Mouse (Mus musculus) liver, embryonic 14.5 days (tissue): ENCODE measurements around the gene Pld6. TPM values are rescaled to one million over a fixed set of nuclear protein-coding genes. Genes with fewer than 3 reads are reported as not detected.

Experiments used
- ATAC-seq: fragments of 200-750 bp; cut with Nextera tagmentation; 2 replicates; pipeline ENCODE4 v1.8.0; 2017; ENCODE audit warnings: moderate number of reproducible peaks, mild to moderate bottlenecking, moderate library complexity; ENCODE audit not compliant: insufficient read depth
- DNase-seq, 3 experiments: peaks; one replicate each; pipeline ENCODE4 v3.0.0-alpha.2; 2012 to 2013; ENCODE audit warnings: low read depth in 3 of 3, low spot score in 3 of 3
- H3K27ac ChIP-seq: fragments of 300-500 bp; sonication (generic); 2 replicates; pipeline ENCODE4 v1.5.1; 2014; ENCODE audit warnings: moderate library complexity, mild to moderate bottlenecking, control low read depth, inconsistent platforms
- H3K27me3 ChIP-seq: fragments of 300-500 bp; sonication (generic); 2 replicates; pipeline ENCODE4 v1.6.1; 2014; ENCODE audit warnings: mild to moderate bottlenecking, low read length, moderate library complexity; ENCODE audit not compliant: control insufficient read depth, insufficient read depth
- H3K36me3 ChIP-seq: fragments of 300-500 bp; sonication (generic); replicated peaks from 2 replicates; pipeline ENCODE4 v1.6.1; 2014; ENCODE audit warnings: low read depth; ENCODE audit not compliant: control insufficient read depth, insufficient read depth
- H3K4me1 ChIP-seq, 2 experiments: fragments of 200-500 bp in 1 of 2; fragments of 300-500 bp in 1 of 2; sonication (generic) in 1 of 2; replicated peaks; 2 replicates each; pipeline ENCODE4 v1.6.1; 2012 to 2014; ENCODE audit warnings: antibody characterized with exemption in 1 of 2, inconsistent platforms in 1 of 2, low read length in 1 of 2; ENCODE audit not compliant: control insufficient read depth in 2 of 2, insufficient read depth in 2 of 2
- H3K4me2 ChIP-seq: fragments of 300-500 bp; sonication (generic); 2 replicates; pipeline ENCODE4 v1.6.1; 2014; ENCODE audit warnings: low read depth, mild to moderate bottlenecking, control low read depth, moderate library complexity
- H3K4me3 ChIP-seq, 2 experiments: fragments of 200-500 bp in 1 of 2; fragments of 300-500 bp in 1 of 2; sonication (generic) in 1 of 2; 2 replicates each; pipeline ENCODE4 v1.5.1; 2012 to 2014; ENCODE audit warnings: low read depth in 2 of 2, low read length in 2 of 2, mild to moderate bottlenecking in 2 of 2, control low read depth in 1 of 2, inconsistent platforms in 1 of 2, moderate library complexity in 1 of 2; ENCODE audit not compliant: insufficient read depth in 1 of 2
- H3K9ac ChIP-seq: fragments of 300-500 bp; sonication (generic); replicated peaks from 2 replicates; pipeline ENCODE4 v1.6.1; 2014; ENCODE audit warnings: mild to moderate bottlenecking, control low read depth, moderate library complexity
- H3K9me3 ChIP-seq: fragments of 300-500 bp; sonication (generic); 2 replicates; pipeline ENCODE4 v1.6.1; 2016; ENCODE audit warnings: low read length, mixed read lengths; ENCODE audit not compliant: control insufficient read depth
- CTCF ChIP-seq: IDR thresholded peaks from 2 replicates; pipeline ENCODE4 v1.5.1; 2016; ENCODE audit warnings: antibody characterized with exemption, low read depth, control low read depth
- EP300 ChIP-seq: IDR thresholded peaks from 2 replicates; pipeline ENCODE4 v1.6.1; 2016; ENCODE audit warnings: antibody characterized with exemption, low read depth
- WGBS: fragments of 180-500 bp; shearing (Covaris S2); extraction: QIAGEN DNeasy Blood & Tissue Kit; methylation state at CpG from one replicate; pipeline ENCODE4 v1.1.7; 2014; ENCODE audit not compliant: insufficient replicate concordance; 5-methylcytosine and 5-hydroxymethylcytosine counted together
- polyA plus RNA-seq, 2 experiments: library from polyadenylated mRNA; depleted of rRNA in 1 of 2; stranded (reverse) in 1 of 2; unstranded in 1 of 2; fragments of >200 nt; fragmentation: Nextera tagmentation in 1 of 2; extraction: Ambion mirVana in 1 of 2; gene quantifications; 2 replicates each; pipeline versions ENCODE4 v1.2.1 to v1.2.3; 2012 to 2014

Gene Pld6
- polyA plus RNA-seq, 2 experiments = 0.50 to 1.9 TPM

GRCm38 (mm10) chr11:59803516-59803915, 16.1 kb upstream of the Pld6 start:
- H3K9me3 ChIP-seq = no peaks in the 10 kb centered on the region
- ATAC-seq (no peak), DNase-seq (no peak)
- no peak overlapping the region for H3K9ac ChIP-seq
- H3K4me3 ChIP-seq = no peak overlapping the region
- H3K36me3 ChIP-seq = peaks cover 20% of the 10 kb centered on the region
- peaks cover 2% of the 10 kb centered on the region in 2 experiments for H3K4me1 ChIP-seq
- H3K27ac ChIP-seq = no peak overlapping the region
- no peak for TF ChIP-seq CTCF
- TF ChIP-seq EP300 = no peak
- H3K4me2 ChIP-seq = no peak overlapping the region
- H3K27me3 ChIP-seq = no peaks in the 10 kb centered on the region
- WGBS = 81% methylated on average over 14 of the region's 14 CpGs

DNA sequence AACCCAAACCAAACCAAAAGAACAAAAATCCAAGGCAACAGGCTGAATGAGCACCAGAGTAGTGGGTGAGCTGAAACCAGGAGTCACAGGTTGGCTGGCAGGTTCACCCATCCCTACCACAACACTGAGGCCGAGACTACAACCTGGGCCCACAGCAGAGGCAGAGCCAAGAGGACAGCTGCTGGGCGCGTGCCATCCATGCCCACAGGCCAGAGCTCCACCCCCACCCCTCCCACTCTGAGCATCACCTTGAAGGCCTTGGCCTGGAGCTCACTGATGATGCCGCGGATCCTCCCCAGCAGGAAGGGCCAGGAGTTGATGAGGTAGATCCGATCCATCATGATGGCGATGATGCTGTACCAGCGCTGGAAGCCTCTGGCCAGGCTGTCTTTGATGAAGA, 14.4 kb upstream of the Pld6 start:
- H3K4me3 ChIP-seq = no peak overlapping the region
- 90% methylated on average over 8 of the region's 8 CpGs for WGBS
- H3K27me3 ChIP-seq = no peaks in the 10 kb centered on the region
- DNase-seq = no peak
- no peaks in the 10 kb centered on the region for H3K4me1 ChIP-seq
- TF ChIP-seq EP300 = no peak
- TF ChIP-seq CTCF = no peak
- no peak for ATAC-seq
- H3K4me2 ChIP-seq = no peak overlapping the region
- H3K27ac ChIP-seq = no peak overlapping the region
- H3K9ac ChIP-seq = no peak overlapping the region
- H3K36me3 ChIP-seq = peaks cover 17% of the 10 kb centered on the region
- H3K9me3 ChIP-seq = no peaks in the 10 kb centered on the region

GRCm38 (mm10) chr11:59800412-59800811, 13.0 kb upstream of the Pld6 start:
- Histone ChIP-seq H3K36me3 (peaks cover 22% of the 10 kb centered on the region), H3K9ac (no peak overlapping the region), H3K27me3 (no peaks in the 10 kb centered on the region), H3K27ac (no peak overlapping the region), H3K4me1 (no peaks in the 10 kb centered on the region), H3K9me3 (no peaks in the 10 kb centered on the region), H3K4me2 (no peak overlapping the region), H3K4me3 (no peak overlapping the region)
- ATAC-seq = no peak
- 85% methylated on average over 10 of the region's 10 CpGs for WGBS
- no peak for DNase-seq
- peak; percentile 49 for TF ChIP-seq CTCF
- no peak for TF ChIP-seq EP300

DNA sequence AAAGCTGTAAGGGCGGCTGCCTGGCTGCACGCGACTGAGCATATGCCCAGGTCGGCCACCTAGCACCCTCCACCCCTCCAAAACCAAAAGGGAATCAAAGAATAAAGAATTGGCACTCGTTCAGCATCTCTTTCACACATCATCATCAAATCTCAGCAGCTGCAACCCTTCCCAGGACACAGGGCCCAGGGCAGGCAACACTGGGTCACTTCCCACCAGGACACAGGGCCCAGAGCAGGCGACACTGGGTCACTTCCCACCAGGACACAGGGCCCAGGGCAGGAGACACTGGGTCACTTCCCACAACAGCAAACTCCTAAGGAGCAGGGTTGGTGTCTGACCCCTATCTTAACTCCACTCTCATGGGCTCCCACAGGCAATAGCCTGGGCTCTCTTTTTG, 5.9 kb upstream of the Pld6 start:
- WGBS = 82% methylated on average over 6 of the region's 6 CpGs
- DNase-seq = no peak
- no peaks in the 10 kb centered on the region for H3K4me1 ChIP-seq
- no peak overlapping the region for H3K27ac ChIP-seq
- H3K27me3 ChIP-seq = no peaks in the 10 kb centered on the region
- no peaks in the 10 kb centered on the region for H3K9me3 ChIP-seq
- no peak for TF ChIP-seq CTCF
- no peak for TF ChIP-seq EP300
- no peak overlapping the region for H3K4me2 ChIP-seq
- ATAC-seq = no peak
- no peak overlapping the region for H3K4me3 ChIP-seq
- no peak overlapping the region for H3K9ac ChIP-seq
- H3K36me3 ChIP-seq = peaks cover 22% of the 10 kb centered on the region

GRCm38 (mm10) chr11:59789311-59789710, 1.9 kb upstream of the Pld6 start:
- H3K27ac ChIP-seq = no peak overlapping the region
- no peak for TF ChIP-seq CTCF
- no peak for TF ChIP-seq EP300
- peaks cover 9% of the 10 kb centered on the region; the same call in 1 of the 2 replicates for H3K36me3 ChIP-seq
- H3K27me3 ChIP-seq = no peaks in the 10 kb centered on the region
- H3K4me1 ChIP-seq = no peaks in the 10 kb centered on the region
- H3K4me2 ChIP-seq = no peak overlapping the region
- ATAC-seq (no peak), DNase-seq (no peak)
- no peaks in the 10 kb centered on the region for H3K9me3 ChIP-seq
- no peak overlapping the region for H3K9ac ChIP-seq
- no peak overlapping the region for H3K4me3 ChIP-seq
- WGBS = 74% methylated on average over 1 of the region's 1 CpGs
